ENCODE assay signal across 8 mouse cellular contexts in genomic region chr8:71561401-71561800, GRCm38 (mm10). TPM values are rescaled to one million over a fixed set of nuclear protein-coding genes. Genes with fewer than 3 reads are reported as not detected.
DNase-seq lines count a peak whose midpoint lies in the region; ATAC-seq and TF ChIP-seq lines count a peak whose summit lies in the region.

No protein-coding gene starts in this region.

- WGBS in hindbrain, embryonic 14.5 days = 3% methylated on average over 15 of the region's 15 CpGs
- 3% methylated on average over 15 of the region's 15 CpGs for WGBS in liver, embryonic 14.5 days (ENCODE audit: insufficient replicate concordance)

- H3K4me2 ChIP-seq in hindbrain, embryonic 14.5 days (replicated peaks) = no peak overlapping the region
- H3K4me2 ChIP-seq in liver, embryonic 14.5 days (ENCODE audit: low read depth) = no peak overlapping the region

- peaks cover 18% of the 10 kb centered on the region for H3K4me1 ChIP-seq in testis, adult 2 months (ENCODE audit: control insufficient read depth, insufficient read depth, low read length)
- H3K4me1 ChIP-seq in hindbrain, embryonic 14.5 days (replicated peaks; ENCODE audit: control insufficient read depth, insufficient read depth, low read length) = 0 out of 2 replicates have a peak, but pooled peaks cover 4% of the 10 kb centered on the region
- peaks cover 9 to 15% of the 10 kb centered on the region in 2 experiments; a peak in 3 of 4 replicates for H3K4me1 ChIP-seq in liver, embryonic 14.5 days (replicated peaks; ENCODE audit: control insufficient read depth in 2 of 2, insufficient read depth in 2 of 2, low read length in 1 of 2)

- no peaks in the 10 kb centered on the region for H3K36me3 ChIP-seq in testis, adult 2 months (ENCODE audit: control insufficient read depth, insufficient read depth, low read length)
- no peaks in the 10 kb centered on the region for H3K36me3 ChIP-seq in hindbrain, embryonic 14.5 days (replicated peaks; ENCODE audit: control insufficient read depth, insufficient read depth)
- H3K36me3 ChIP-seq in liver, embryonic 14.5 days (replicated peaks; ENCODE audit: control insufficient read depth, insufficient read depth, low read depth) = no peaks in the 10 kb centered on the region

- H3K9ac ChIP-seq in hindbrain, embryonic 14.5 days = no peak overlapping the region
- no peak overlapping the region for H3K9ac ChIP-seq in liver, embryonic 14.5 days (replicated peaks)

- DNase-seq in cerebellum, adult 18-20 months = peak; percentile 49 to 73
- no peak for DNase-seq in cerebellum, adult 9-10 months
- DNase-seq in testis, postnatal 14 days (ENCODE audit: low spot score) = no peak
- peak; percentile 83 for DNase-seq in embryo, embryonic 11 days
- peak; percentile 80 for DNase-seq in hindbrain, embryonic 14.5 days (ENCODE audit: low spot score)
- DNase-seq in liver, embryonic 14.5 days (ENCODE audit: low read depth in 3 of 3, low spot score in 3 of 3) = peak; percentile 39 to 66 (median 41)
- peak; percentile 84 for DNase-seq in retina, embryonic 14.5 days (ENCODE audit: low spot score)

- no peak for TF ChIP-seq EP300 in liver, embryonic 14.5 days (IDR thresholded peaks at IDR 0.05; ENCODE audit: low read depth)

- no peak overlapping the region for H3K4me3 ChIP-seq in testis, adult 2 months (ENCODE audit: control insufficient read depth, low read depth, low read length)
- no peak overlapping the region for H3K4me3 ChIP-seq in hindbrain, embryonic 14.5 days (replicated peaks; ENCODE audit: low read length)
- no peak overlapping the region for H3K4me3 ChIP-seq in liver, embryonic 14.5 days (ENCODE audit: insufficient read depth in 1 of 2, low read depth in 2 of 2, low read length in 2 of 2)

- H3K9me3 ChIP-seq in hindbrain, embryonic 14.5 days (ENCODE audit: control insufficient read depth, low read length) = no peaks in the 10 kb centered on the region
- H3K9me3 ChIP-seq in liver, embryonic 14.5 days (ENCODE audit: control insufficient read depth, low read length) = no peaks in the 10 kb centered on the region; the same call in 1 of the 2 replicates

- no peak for ATAC-seq in hindbrain, embryonic 14.5 days (ENCODE audit: low FRiP score)
- ATAC-seq in liver, embryonic 14.5 days (ENCODE audit: insufficient read depth) = no peak

- TF ChIP-seq POLR2A in testis, adult 2 months (IDR thresholded peaks at IDR 0.05; ENCODE audit: control insufficient read depth, low read depth, low read length) = no peak

- no peak overlapping the region for H3K27ac ChIP-seq in testis, adult 2 months (ENCODE audit: control insufficient read depth, insufficient read depth, low read depth, low read length)
- H3K27ac ChIP-seq in hindbrain, embryonic 14.5 days = no peak overlapping the region
- no peak overlapping the region for H3K27ac ChIP-seq in liver, embryonic 14.5 days

- H3K27me3 ChIP-seq in testis, adult 2 months (ENCODE audit: control insufficient read depth, insufficient read depth, low read length) = no peaks in the 10 kb centered on the region
- H3K27me3 ChIP-seq in hindbrain, embryonic 14.5 days (ENCODE audit: control insufficient read depth, insufficient read depth, low read length) = peaks cover 77% of the 10 kb centered on the region
- peaks cover 14% of the 10 kb centered on the region for H3K27me3 ChIP-seq in liver, embryonic 14.5 days (ENCODE audit: control insufficient read depth, insufficient read depth, low read length)

- TF ChIP-seq CTCF in testis, adult 2 months (IDR thresholded peaks at IDR 0.05; ENCODE audit: control insufficient read depth, insufficient read depth, insufficient replicate concordance, low read depth, low read length) = peak; percentile 86; the same call in 1 of the 2 replicates
- peak; percentile 94 for TF ChIP-seq CTCF in liver, embryonic 14.5 days (IDR thresholded peaks at IDR 0.05; ENCODE audit: low read depth)

RNA-seq across cellular contexts. Expression of gene Tmem221, which starts 2.7 kb away (rescaled TPM):
- 0.86 and 0.88 TPM in 2 replicates for polyA plus RNA-seq in testis, adult 2 months (2012; rRNA removed)
- 0.32 TPM in 1 of 2 replicates, not detected in the other for polyA plus RNA-seq in hindbrain, embryonic 14.5 days (2014; fragmentation: Nextera tagmentation; extraction: Ambion mirVana)
- 0.13 and 0.25 TPM in 2 replicates for polyA plus RNA-seq in liver, embryonic 14.5 days (2012; rRNA removed)
- polyA plus RNA-seq in liver, embryonic 14.5 days (2014; fragmentation: Nextera tagmentation; extraction: Ambion mirVana) = 0.37 and 0.39 TPM in 2 replicates

RNA-seq across cellular contexts. Expression of gene Nxnl1, which starts 5.0 kb away (rescaled TPM):
- 0.29 and 0.47 TPM in 2 replicates for polyA plus RNA-seq in testis, adult 2 months (2012; rRNA removed)
- polyA plus RNA-seq in hindbrain, embryonic 14.5 days (2014; fragmentation: Nextera tagmentation; extraction: Ambion mirVana) = 0.13 TPM in 1 of 2 replicates, not detected in the other
- not detected in 2 replicates for polyA plus RNA-seq in liver, embryonic 14.5 days (2012; rRNA removed)
- polyA plus RNA-seq in liver, embryonic 14.5 days (2014; fragmentation: Nextera tagmentation; extraction: Ambion mirVana) = 0.06 TPM in 2 replicates

RNA-seq across cellular contexts. Expression of gene Slc27a1, which starts 7.3 kb away (rescaled TPM):
- 72.5 and 82.1 TPM in 2 replicates for polyA plus RNA-seq in testis, adult 2 months (2012; rRNA removed)
- 41.6 and 57.3 TPM in 2 replicates for polyA plus RNA-seq in hindbrain, embryonic 14.5 days (2014; fragmentation: Nextera tagmentation; extraction: Ambion mirVana)
- 1.9 and 2.4 TPM in 2 replicates for polyA plus RNA-seq in liver, embryonic 14.5 days (2012; rRNA removed)
- polyA plus RNA-seq in liver, embryonic 14.5 days (2014; fragmentation: Nextera tagmentation; extraction: Ambion mirVana) = 0.28 and 0.71 TPM in 2 replicates

RNA-seq across cellular contexts. Expression of gene Mvb12a, which starts 18.7 kb away (rescaled TPM):
- 55.1 and 61.7 TPM in 2 replicates for polyA plus RNA-seq in testis, adult 2 months (2012; rRNA removed)
- polyA plus RNA-seq in hindbrain, embryonic 14.5 days (2014; fragmentation: Nextera tagmentation; extraction: Ambion mirVana) = 50.8 and 66.6 TPM in 2 replicates
- 21.1 and 25.6 TPM in 2 replicates for polyA plus RNA-seq in liver, embryonic 14.5 days (2012; rRNA removed)
- polyA plus RNA-seq in liver, embryonic 14.5 days (2014; fragmentation: Nextera tagmentation; extraction: Ambion mirVana) = 31.1 and 35.2 TPM in 2 replicates

RNA-seq across cellular contexts. Expression of gene Bst2, which starts 24.1 kb away (rescaled TPM):
- 16.0 and 19.8 TPM in 2 replicates for polyA plus RNA-seq in testis, adult 2 months (2012; rRNA removed)
- 4.0 and 5.4 TPM in 2 replicates for polyA plus RNA-seq in hindbrain, embryonic 14.5 days (2014; fragmentation: Nextera tagmentation; extraction: Ambion mirVana)
- 41.1 and 44.4 TPM in 2 replicates for polyA plus RNA-seq in liver, embryonic 14.5 days (2012; rRNA removed)
- 12.2 and 14.2 TPM in 2 replicates for polyA plus RNA-seq in liver, embryonic 14.5 days (2014; fragmentation: Nextera tagmentation; extraction: Ambion mirVana)

Comparison
In these comparisons a context has a peak if more than half of its experiments do, and no peak if none do; other contexts are left out.
1. DNase-seq: peak in cerebellum, adult 18-20 months (2 of 2), embryo, embryonic 11 days (single experiment), hindbrain, embryonic 14.5 days (single experiment), liver, embryonic 14.5 days (3 of 3) and retina, embryonic 14.5 days (single experiment); none in cerebellum, adult 9-10 months (single experiment) and testis, postnatal 14 days (single experiment).
2. RNA of gene Slc27a1, which starts 7.3 kb away (polyA plus RNA-seq): 72.5 to 82.1 TPM in testis, adult 2 months and 41.6 to 57.3 TPM in hindbrain, embryonic 14.5 days; 0.28 to 2.4 TPM in liver, embryonic 14.5 days; every median in the first group is over 10 times any median in the second.